Mouse (Mus musculus): ENCODE results near the gene Il1rn.

Gene Il1rn

DNA sequence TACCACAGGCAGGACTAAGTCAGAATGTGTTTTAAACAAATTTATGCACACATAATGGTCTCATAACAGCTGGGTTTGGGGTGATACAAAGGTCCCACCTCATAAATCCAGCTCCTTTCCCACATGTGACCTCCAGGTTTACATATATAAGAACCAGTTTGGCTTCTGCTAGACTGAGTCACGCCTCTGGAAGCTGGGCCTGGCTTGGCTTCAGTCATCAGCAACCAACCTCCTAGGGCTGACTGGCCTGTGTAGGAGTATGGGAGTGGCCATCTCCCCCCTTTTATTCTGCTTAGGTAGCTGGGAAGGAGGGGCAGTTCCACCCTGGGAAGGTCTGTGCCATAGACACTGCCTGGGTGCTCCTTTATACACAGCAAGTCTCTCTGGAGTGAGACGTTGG is at the start of gene Il1rn:
Gene Il1rn, plus strand, starts transcription at position 309 of the 400 bp plus-strand sequence.
- no peak for DNase-seq (ENCODE audit: low spot score)

DNA sequence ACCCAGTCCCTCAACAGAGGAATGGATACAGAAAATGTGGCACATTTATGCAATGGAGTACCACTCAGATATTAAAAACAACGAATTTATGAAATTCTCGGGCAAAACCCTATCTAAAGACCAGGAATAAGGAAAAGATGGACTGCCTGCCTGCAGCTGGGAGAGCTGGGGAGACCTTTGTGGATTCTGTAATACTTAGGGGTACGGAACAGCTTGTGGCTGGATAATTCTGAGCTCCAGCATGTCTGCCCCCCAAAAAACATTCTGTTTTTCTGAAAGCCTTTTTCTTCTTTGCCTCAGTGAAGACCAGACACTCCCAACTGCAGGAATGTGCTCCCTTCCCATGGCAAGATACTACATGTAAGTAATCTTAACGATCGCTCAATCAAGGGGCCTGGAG is 45.8 kb upstream of the Il1rn start, which contains the start of gene Il1f10:
Gene Il1f10, plus strand, starts transcription at position 301 of the 400 bp plus-strand sequence.
- DNase-seq (ENCODE audit: low spot score) = no peak

DNA sequence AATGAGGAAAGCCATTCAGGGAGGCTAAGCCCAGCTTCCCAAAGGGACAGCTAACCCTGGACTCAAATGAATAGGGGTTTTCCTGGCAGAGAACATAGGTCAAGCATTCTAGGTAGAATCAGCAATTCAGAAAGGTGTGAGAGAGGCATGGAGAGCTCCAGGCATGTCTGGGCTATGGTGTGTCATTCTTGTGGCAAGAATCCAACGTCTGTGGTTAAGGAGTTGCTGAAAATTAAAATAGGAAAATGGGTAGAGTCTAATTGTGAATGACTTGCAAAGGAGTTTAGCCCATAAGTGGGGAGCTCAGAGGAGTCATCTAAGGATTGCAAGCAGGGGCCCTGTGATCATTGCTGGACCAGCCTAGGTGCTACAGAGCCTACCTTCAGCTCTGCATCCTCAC is 42.0 kb upstream of the Il1rn start:
- DNase-seq (ENCODE audit: low spot score) = no peak

DNA sequence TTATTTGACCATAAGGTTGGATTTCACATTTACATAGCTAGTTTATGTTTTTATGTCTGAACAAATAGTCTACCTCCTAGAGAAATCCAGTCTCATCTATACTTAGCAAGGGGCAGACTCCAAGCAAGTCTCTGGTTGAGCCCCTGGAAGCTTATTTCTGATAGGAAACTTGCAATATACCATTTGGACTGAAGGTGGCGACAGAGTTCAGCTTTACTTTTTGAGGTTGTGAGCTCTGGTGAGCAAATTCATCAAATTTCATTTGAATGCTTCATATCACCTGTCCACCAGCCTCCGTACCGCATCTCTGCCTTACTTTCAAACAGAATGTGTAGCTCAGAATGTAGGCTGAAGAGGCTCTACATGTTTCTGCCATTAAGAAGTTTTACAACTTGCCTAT is 39.8 kb upstream of the Il1rn start:
- DNase-seq (ENCODE audit: low spot score) = peak; percentile 3

DNA sequence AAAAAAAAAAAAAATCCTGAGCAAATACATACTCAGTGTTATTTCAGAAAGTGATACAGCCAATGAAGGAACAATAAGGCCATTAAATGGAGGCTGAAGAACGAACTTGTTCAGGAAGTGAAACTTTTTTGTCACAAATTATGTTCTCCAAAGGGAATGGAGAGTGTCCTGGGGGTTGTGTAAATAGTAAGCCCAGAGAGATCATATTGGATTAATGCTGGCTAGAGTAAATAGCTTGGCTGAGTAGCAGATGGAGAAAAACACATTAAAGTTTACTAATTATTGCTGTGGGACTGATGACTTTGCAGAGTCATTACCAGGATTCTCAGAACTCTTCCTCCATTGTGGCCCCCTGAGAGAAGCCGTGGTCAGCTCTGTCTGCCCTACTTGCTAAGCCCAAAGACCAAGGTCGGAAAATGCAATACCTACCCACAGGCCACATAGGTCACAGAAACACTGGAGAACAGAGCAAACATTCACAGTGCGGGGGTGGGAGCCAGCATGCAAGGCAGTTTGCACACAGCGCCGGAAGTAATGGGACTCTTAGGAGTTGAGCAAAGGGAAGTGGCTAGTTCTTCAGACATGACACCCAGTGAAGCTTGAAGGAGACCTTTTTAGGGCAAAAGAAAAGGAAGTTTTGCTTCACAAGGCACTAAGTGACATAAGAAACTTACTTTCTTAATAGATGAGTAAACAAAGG is 25.2 kb upstream of the Il1rn start:
- no peak for DNase-seq (ENCODE audit: low spot score)

DNA sequence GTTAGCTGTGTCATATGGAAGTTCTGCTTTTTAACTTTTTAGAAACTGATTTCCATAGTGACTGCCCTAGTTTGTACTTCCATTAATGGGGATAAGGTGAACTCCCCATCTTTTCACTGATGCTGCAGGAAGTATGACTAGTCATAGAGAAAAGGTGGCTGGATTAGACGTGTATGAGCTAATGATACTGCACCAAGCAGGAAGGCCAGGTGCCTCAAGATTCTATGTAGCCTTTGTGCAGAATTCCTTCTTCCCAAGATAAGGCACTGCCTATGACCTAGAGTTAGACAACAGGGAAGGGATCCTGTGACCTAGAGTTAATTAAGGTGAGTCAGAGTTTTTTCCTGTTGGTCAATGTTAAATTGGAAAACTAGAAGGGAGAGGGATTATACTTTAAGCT is 19.7 kb upstream of the Il1rn start:
- DNase-seq (ENCODE audit: low spot score) = no peak

DNA sequence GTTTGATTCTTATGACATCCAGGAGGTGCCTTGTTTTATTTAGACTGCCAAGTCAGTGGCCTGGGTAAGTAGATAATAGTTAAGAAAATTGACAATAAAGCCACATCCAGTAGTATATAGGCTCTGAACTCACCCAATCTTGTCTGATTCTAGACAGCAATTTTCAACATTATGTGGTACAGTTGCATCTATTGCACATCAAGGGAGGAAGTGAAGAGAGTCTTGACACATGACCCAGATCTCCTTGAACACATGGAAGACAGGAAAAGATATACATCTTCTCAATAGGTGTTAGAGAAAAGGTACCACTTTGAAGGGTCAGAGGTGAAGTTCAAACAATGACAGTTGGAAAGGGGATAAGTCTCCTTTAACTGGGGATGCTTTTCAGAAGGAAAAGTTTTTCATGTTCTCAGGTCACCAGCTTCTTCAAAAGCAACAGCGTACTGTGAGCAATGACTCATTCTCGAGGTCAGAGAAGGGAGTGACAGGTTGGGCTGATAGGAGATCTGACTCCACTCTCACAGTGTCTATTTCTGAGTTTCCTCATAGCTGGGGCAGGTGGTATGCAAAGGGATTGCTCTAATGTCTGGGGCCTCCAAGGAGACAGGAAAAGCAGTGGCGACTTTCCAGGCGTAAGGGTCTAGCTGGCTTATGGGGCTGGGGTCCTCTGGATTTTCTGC is 18.6 kb upstream of the Il1rn start:
- no peak for DNase-seq (ENCODE audit: low spot score)

DNA sequence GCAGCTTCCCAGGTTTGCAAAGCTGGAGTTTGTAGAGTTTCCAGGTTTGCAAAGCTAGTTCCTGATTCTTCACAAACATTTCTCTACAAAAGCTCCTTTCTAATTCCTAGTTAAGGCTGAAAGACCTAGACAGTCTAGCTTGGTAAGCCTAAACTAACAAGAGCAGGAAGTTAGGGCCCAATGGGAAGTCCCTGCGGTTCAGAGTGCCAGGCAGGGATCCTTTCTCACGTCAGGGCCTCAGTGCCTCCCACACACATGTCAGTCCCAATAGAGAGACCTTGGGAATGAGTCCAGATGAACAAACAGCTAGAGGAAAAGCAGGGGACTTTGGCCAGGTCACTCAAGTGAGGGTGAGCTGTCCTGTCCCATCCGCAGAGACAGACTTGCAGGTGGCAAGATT is 1.3 kb upstream of the Il1rn start:
- DNase-seq (ENCODE audit: low spot score) = no peak

DNA sequence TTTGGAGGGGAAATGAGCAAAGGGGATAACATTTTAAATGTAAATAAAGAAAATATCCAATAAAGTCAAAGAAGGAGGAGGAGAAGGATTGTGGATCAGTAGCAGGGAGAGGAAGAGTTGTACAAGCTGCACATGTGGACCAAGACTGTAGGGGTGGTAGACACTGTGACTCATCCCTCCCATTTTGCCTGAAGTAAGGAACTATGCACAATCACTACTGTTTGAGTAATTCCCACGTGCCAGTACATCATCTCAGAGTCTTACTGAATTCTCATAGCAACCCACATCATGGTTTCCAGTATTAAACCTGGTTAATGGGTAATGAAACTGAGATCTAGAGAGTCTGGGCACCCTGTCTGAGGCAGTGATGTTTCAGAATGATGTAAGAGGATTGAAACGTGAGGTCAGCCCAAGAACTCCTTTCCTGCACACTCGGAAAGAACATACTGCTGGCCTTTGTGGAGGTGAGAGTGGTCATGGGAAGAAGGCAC is 4.8 kb downstream of the Il1rn start:
- DNase-seq (ENCODE audit: low spot score) = no peak

DNA sequence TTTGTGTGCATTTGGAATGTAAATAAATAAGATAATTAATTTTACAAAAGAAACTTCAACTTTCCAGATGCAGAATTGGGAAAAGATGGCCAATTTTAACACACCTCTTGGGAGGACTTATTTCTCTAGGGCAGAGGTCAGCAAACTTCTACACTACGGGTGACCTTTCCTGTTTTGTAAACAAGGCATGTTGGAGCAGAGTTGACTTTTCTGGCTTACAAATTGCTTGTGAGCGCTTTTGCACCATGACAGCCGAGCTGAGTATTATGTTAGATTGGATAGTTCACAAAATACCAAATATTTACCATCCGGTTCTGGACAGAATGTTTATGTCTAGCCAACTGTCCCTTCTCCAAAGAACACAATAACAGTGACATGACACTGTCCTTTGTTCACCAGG is 8.0 kb downstream of the Il1rn start:
- no peak for DNase-seq (ENCODE audit: low spot score)

DNA sequence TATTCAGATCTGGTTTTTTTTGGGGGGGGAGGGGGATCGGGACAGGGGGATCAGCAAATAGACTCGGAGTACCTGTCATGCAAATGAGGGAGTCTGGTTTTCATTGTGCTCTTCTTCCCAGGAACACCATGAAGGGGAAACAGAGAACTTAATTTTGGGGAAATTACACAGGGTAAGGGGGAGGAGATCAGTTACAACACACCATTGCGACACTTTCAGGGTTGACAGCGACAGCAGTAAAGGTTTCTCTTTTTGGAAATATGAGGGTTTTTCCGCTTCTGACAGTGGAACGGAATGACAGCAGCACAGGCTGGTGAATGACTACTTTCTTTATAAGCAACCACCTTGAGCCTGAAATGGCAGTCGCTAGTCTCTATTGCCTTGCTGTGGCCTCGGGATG is 8.4 kb downstream of the Il1rn start:
- no peak for DNase-seq (ENCODE audit: low spot score)

DNA sequence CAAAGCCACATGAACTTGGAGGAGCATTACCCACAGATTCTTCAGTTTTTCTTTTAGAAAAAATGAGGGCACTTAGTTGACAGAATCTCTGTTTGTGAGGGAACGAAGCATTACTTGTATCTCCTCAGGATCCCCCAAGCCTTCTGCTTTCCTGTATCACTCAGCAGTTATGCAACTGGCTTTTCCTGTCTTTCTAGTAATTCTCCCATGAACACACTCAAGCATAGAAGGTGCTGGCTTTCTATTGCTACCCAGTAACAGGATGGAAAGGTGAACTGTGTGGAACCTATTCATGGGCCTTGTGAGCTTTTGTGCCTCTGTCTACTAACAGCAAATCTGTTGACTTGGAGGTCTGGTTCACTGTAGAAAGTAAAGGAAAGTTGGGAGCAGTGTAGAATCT is 11.3 kb downstream of the Il1rn start:
- DNase-seq (ENCODE audit: low spot score) = no peak

DNA sequence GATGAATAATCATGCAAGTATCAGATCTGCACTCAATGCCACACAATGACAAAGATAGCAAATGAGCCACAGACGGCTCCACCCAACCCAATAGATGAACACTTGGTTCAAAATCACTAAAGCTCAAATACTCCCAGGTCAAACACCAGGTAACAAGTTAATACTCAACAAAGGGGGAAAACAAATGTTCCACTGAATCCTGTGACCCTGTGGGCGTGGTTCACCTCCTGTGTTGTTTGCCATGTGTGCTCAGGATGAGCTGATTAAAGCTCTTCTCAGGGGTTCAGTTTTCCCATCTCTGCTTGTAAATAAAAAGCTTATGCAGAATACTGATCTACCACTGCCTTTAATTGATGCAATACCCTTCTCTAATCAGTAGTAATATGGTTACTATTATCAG is 14.5 kb downstream of the Il1rn start:
- no peak for DNase-seq (ENCODE audit: low spot score)

DNA sequence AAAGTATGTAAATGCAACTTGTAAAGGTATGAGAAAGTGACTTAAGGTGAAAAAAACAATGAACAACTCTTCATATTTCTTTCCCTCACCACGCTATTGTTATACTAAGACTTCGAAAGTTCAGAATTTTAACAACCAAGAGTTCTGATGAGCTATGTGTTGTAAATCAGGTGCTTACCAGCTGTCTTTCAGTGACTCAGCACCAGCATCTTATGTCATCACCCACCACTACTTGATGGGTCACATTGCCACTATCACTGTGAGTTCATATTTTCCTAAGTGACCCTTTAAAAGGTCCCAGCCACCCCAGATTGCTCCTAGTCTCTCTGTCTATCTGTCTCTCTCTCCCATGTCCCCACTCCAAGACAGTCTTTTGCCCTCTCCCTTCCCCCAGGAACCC is 16.4 kb downstream of the Il1rn start:
- no peak for DNase-seq (ENCODE audit: low spot score)

DNA sequence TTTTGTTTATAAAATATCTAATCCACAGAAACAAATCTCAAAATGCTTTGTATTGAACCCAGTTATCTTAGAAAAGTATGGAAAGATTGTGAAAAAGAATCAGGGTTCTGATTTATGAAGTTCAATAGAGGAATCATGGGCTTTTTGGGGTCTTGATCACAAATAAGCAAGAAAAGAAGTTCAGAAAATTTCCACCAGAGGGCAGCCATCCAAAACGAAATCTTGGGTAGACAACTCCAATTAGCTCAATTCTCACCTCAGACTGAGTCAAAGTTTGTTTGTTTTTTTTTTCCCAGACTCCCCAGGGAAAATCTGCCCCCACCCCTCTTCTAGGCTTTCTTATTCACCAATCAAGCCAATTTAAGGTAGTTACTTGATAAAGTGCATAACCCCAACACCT is 21.0 kb downstream of the Il1rn start:
- peak; percentile 17 for DNase-seq (ENCODE audit: low spot score)

DNA sequence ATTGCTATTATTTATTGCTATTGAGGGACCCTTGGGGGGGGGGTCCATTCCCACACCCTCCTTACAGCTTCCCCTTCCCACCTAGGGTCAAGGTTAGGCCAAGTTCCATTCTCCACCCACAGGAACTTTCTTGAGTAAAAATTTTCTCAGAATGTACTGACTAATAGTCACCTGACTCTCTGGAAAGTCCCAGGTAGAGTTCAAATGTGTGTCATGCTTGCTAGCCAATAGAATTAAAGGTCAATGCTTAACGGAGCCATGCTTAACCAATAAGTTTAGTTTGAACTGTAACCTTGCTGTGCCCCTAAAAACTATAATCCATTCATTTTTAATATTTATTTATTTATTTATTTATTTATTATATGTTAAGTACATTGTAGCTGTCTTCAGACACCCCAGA is 22.7 kb downstream of the Il1rn start:
- DNase-seq (ENCODE audit: low spot score) = no peak

DNA sequence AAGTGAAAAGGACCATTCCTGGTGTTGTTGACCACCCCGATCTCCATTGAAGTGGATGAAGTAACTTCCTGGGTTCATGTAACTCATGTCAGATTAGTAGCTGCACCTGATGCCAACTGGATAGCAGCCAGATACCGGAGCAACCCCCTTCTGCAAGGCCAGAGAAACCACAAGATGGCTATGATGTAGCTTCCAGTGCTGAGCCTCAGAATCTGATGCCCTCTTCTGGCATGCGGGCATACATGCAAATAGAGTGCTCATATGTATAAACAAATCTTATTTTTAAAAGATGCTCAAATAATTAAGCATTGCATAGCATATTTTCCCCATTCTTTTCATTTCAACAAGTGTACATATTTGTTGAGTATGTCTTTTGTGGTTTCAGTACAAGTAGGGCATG is 27.2 kb downstream of the Il1rn start:
- no peak for DNase-seq (ENCODE audit: low spot score)

DNA sequence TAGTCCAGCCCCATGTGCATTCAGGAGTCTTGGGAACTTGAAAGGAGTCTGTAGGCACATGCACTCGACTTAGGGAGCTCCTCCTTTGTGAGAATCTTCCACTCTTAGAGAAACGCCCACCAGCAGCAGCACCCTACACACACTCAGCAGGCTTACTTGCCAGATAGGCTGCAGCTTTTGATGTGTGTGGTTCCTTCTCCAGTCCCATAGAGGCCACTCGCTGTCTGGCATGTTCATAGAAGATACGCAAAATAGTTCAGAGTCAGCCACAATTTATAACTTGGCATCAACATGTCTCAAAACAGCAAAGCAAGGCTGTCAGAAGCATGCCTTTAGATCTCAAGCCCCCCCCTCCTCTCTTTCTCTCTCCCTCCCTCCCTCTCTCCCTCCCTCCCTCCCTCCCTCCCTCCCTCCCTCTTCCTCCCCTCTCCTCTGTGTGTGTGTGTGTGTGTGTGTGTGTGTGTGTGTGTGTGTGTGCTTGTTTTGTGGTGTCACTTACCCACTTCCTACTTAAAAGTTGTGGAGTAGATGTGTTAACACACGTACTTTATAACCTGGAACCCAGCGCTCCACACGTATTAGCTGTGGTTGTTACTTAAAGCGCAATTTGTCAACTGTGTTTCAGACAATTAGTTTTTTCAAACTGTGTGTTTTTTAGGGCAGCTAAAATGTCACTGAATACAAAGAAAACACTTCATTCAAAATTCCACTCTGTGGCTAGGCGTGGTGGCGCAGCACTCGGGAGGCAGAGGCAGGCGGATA is 29.7 kb downstream of the Il1rn start:
- no peak for DNase-seq (ENCODE audit: low spot score)

DNA sequence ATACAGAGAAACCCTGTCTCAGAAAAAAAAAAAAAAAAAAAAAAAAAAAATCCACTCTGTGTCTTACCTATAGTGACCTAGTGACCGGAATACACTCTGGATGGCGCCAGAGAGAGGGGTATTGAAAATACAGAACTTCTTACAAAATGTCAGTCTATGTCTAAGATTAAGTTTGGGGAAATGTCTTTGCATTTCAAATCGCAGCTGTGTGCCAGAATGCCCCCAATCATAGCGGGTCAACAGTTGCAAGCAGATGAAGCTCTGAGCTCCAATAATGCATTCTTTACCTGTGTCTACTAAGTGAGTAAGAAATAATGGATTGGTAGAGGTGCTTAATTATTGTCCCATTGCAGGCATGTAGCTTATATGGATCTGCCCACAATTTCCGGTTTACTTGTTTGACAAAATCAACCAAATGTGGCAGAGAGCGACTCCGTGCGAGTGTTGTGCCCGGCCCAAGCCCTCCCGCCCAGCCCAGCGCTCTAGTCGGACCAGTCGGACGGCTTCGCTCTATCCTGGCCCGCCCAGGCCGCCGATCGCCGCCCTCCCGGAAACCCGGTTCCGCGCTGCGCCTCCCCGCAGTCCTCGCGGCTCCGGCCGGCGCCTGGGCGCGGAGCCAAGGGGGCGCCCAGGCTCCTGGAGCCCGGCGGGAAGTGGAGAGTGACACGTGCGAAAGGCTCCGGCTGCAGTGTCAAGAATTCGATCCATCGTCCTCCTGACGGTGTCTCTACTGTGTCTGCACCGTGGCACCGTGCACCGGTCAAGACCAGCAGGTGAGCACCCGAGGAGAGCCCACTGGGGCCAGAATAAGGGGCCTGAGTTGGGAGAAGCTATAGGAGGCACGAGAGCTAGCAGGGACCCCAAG is 30.6 kb downstream of the Il1rn start, which contains the start of gene Psd4:
Gene Psd4, plus strand, starts transcription at position 551 of the 865 bp plus-strand sequence.
- no peak for DNase-seq (ENCODE audit: low spot score)

DNA sequence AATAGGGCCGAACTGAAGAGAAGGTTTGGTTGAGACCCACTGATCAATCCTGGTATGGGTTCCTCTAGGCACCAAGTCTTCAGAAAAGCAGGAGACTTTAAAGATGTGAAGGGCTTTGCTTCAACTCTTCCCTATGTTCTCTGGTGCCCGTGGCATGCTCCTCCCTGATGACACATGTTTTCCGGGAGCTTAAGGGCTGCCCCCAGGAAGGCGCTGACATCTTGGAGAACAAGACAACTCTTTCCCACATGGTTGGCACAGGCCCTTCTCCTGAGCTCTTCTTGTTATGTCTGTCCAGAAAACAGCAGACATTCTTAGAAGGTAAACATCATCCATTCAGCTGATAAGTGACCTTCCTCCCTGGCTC is 31.2 kb downstream of the Il1rn start:
- no peak for DNase-seq (ENCODE audit: low spot score)

DNA sequence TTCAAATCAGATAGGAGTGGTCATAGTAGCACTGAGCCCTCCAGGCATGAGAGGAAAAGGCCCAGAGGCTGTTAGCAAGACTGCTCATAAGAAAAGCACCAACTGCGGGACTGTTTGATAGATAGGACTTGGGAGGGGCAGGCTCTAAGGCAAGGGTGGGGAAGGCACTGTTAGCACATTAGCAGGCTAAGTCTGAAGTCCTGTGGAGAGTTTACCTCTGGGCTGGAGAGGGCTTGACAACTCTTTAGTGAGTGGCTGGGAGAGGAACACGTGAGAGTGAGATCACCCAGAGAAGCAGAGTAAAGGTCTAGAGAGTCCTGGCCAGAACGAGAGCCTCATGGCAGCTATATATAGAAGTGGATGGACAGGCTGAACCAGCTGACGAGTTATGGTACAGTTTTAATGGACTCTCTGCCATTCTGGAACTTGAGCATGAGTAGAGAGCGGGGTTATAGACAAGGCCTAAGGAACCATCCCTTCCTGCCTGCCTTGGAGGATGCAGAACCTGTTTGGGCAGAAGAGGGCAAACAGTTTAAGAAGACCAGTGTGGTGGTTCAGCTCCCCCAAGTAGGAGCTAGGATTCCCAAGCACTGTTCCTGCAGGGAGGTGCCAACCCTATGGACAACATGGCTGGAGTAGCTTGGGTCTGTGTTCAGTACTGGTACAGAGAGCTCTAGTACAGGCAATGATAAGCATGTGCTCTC is 42.2 kb downstream of the Il1rn start:
- DNase-seq (ENCODE audit: low spot score) = no peak

Data from layer of hippocampus, adult 9-10 months (tissue).